20 mouse cellular contexts compared by ENCODE assay signal in the genomic region with DNA sequence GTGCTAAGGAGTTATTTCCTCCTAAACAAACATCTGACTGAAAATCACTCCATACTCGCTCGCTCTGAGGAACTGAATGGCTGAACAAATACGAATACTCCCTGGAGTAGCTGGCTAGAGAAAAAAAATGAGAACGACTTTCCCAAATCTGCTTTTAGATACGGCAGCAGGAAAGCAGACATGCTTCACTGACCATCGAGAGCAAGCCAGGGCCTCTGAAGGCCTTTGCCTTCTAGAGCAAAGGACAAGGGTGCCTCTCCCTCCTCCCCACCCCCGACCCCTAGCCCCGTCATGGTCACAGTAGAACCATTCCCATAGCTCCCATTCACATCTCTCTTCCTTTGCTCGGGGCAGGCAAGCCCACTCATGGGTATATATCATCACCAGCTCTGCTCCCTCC. TPM values are rescaled to one million over a fixed set of nuclear protein-coding genes. Genes with fewer than 3 reads are reported as not detected.
A peak's percentile ranks its signal among the peaks of the same experiment; 100 is the strongest.
DNase-seq lines count a peak whose midpoint lies in the region; ATAC-seq and TF ChIP-seq lines count a peak whose summit lies in the region.
"Had no signal": no experiment of that assay in that cellular context is flagged by ENCODE, and none has a peak within 500 bp of the region (broad histone marks: within the 10 kb centered on the region; RNA-seq: fewer than 3 reads in every experiment).

No protein-coding gene starts in this region.

- 84% methylated on average over 9 of the region's 9 CpGs for WGBS in heart, embryonic 13.5 days
- WGBS in kidney, adult 2 months, result 36% methylated on average over 9 of the region's 9 CpGs
- 52% methylated on average over 9 of the region's 9 CpGs for WGBS in kidney, embryonic 14.5 days
- 92% methylated on average over 9 of the region's 9 CpGs for WGBS in forebrain, embryonic 16.5 days

- no peak for DNase-seq in heart, postnatal 36 days
- DNase-seq in kidney, adult 2 months, result peak; percentile 69
- DNase-seq in kidney, postnatal 10 days, result no peak
- peak; percentile 45 for DNase-seq in kidney, postnatal 14 days
- DNase-seq in right cerebral cortex, postnatal 14 days, result no peak
- DNase-seq: adrenal gland, postnatal 10 days; cerebellum, adult 11-12 months; cerebellum, adult 9-10 months; cerebellum, postnatal 25 days; gastrocnemius, postnatal 10 days; heart, adult 2 months; heart, postnatal 4 days had no signal

- H3K27me3 ChIP-seq in heart, embryonic 13.5 days (replicated peaks), result no peaks in the 10 kb centered on the region
- H3K27me3 ChIP-seq in kidney, adult 2 months (replicated peaks; ENCODE audit: control insufficient read depth, insufficient read depth, low read length), result no peaks in the 10 kb centered on the region
- no peaks in the 10 kb centered on the region for H3K27me3 ChIP-seq in kidney, embryonic 14.5 days (ENCODE audit: control insufficient read depth, insufficient read depth, low read length)
- H3K27me3 ChIP-seq in forebrain, embryonic 16.5 days (replicated peaks; ENCODE audit: control insufficient read depth, insufficient read depth, low read length), result no peaks in the 10 kb centered on the region
- H3K27me3 ChIP-seq: embryonic facial prominence, embryonic 12.5 days; forebrain, embryonic 15.5 days; heart, embryonic 12.5 days had no signal

- no peak overlapping the region for H3K9ac ChIP-seq in heart, embryonic 13.5 days
- H3K9ac ChIP-seq in kidney, embryonic 14.5 days (ENCODE audit: low read depth, low read length), result no peak overlapping the region
- H3K9ac ChIP-seq in forebrain, embryonic 16.5 days (replicated peaks; ENCODE audit: low read depth, low read length), result no peak overlapping the region
- H3K9ac ChIP-seq: embryonic facial prominence, embryonic 12.5 days; forebrain, embryonic 15.5 days; heart, embryonic 12.5 days had no signal

- peaks cover 34% of the 10 kb centered on the region for H3K4me1 ChIP-seq in heart, embryonic 13.5 days
- peaks cover 4% of the 10 kb centered on the region; the same call in 1 of the 2 replicates for H3K4me1 ChIP-seq in kidney, adult 2 months (ENCODE audit: control insufficient read depth, insufficient read depth, low read length)
- 0 out of 2 replicates have a peak, but pooled peaks cover 6% of the 10 kb centered on the region for H3K4me1 ChIP-seq in kidney, embryonic 14.5 days (ENCODE audit: control insufficient read depth, insufficient read depth, low read length)
- H3K4me1 ChIP-seq in forebrain, embryonic 16.5 days (replicated peaks; ENCODE audit: control insufficient read depth, insufficient read depth, low read length), result no peaks in the 10 kb centered on the region
- H3K4me1 ChIP-seq: forebrain, embryonic 15.5 days had no signal

- TF ChIP-seq CTCF in kidney, adult 2 months (conservative IDR thresholded peaks at IDR 0.05; ENCODE audit: insufficient read depth, insufficient read length, low read depth, low read length), result no peak

- H3K36me3 ChIP-seq in heart, embryonic 13.5 days, result peaks cover 32% of the 10 kb centered on the region
- no peaks in the 10 kb centered on the region for H3K36me3 ChIP-seq in kidney, adult 2 months (ENCODE audit: control insufficient read depth, insufficient read depth, low read length)
- no peaks in the 10 kb centered on the region; the same call in 1 of the 2 replicates for H3K36me3 ChIP-seq in kidney, embryonic 14.5 days (ENCODE audit: control insufficient read depth, insufficient read depth, low read length)
- no peaks in the 10 kb centered on the region for H3K36me3 ChIP-seq in forebrain, embryonic 16.5 days (ENCODE audit: control insufficient read depth, insufficient read depth)
- H3K36me3 ChIP-seq: forebrain, embryonic 15.5 days had no signal

- intact Hi-C loops in heart, postnatal 36 days (cut with DNase I), result loop anchor here (5.0 kb wide), 2 partner anchors 137 to 633 kb away; no protein-coding TSS in a partner anchor

- 0 out of 2 replicates have a peak overlapping the region, but pooled peaks have one; percentile 2 for H3K27ac ChIP-seq in heart, embryonic 13.5 days (replicated peaks)
- no peak overlapping the region for H3K27ac ChIP-seq in kidney, adult 2 months (ENCODE audit: insufficient read depth, low read depth, low read length)
- 0 out of 2 replicates have a peak overlapping the region, but pooled peaks have one; percentile 0 for H3K27ac ChIP-seq in kidney, embryonic 14.5 days (ENCODE audit: low read depth, low read length)
- no peak overlapping the region for H3K27ac ChIP-seq in forebrain, embryonic 16.5 days (ENCODE audit: low read length)
- H3K27ac ChIP-seq: embryonic facial prominence, embryonic 12.5 days; forebrain, embryonic 15.5 days; heart, adult 2 months had no signal

- no peak overlapping the region for H3K4me3 ChIP-seq in heart, embryonic 13.5 days
- no peak overlapping the region for H3K4me3 ChIP-seq in kidney, adult 2 months (ENCODE audit: insufficient read depth, low read depth, low read length)
- H3K4me3 ChIP-seq in kidney, embryonic 14.5 days (ENCODE audit: low read length), result no peak overlapping the region
- H3K4me3 ChIP-seq in forebrain, embryonic 16.5 days (replicated peaks; ENCODE audit: low read length), result no peak overlapping the region
- H3K4me3 ChIP-seq: embryonic facial prominence, embryonic 12.5 days; forebrain, embryonic 15.5 days; heart, adult 2 months; heart, embryonic 12.5 days had no signal

- TF ChIP-seq POLR2A in kidney, adult 2 months (IDR thresholded peaks at IDR 0.05; ENCODE audit: low read depth, low read length), result no peak

- H3K9me3 ChIP-seq in heart, embryonic 13.5 days, result peaks cover 5% of the 10 kb centered on the region
- H3K9me3 ChIP-seq in kidney, embryonic 14.5 days (ENCODE audit: control insufficient read depth, low read length), result peaks cover 9% of the 10 kb centered on the region; the same call in 1 of the 2 replicates
- H3K9me3 ChIP-seq in forebrain, embryonic 16.5 days (ENCODE audit: control insufficient read depth, low read length), result 0 out of 2 replicates have a peak, but pooled peaks cover 3% of the 10 kb centered on the region
- H3K9me3 ChIP-seq: forebrain, embryonic 15.5 days had no signal

- no peak for ATAC-seq in heart, embryonic 13.5 days (ENCODE audit: extremely low read depth, insufficient number of reproducible peaks, low FRiP score, low TSS enrichment)
- ATAC-seq in kidney, embryonic 14.5 days (ENCODE audit: low FRiP score, low TSS enrichment), result 0 out of 2 replicates have a peak, but pooled peaks have one; percentile 5
- no peak for ATAC-seq in forebrain, embryonic 16.5 days
- ATAC-seq: forebrain, embryonic 15.5 days; hindbrain, embryonic 16.5 days had no signal

- H3K4me2 ChIP-seq in heart, embryonic 13.5 days, result no peak overlapping the region
- no peak overlapping the region for H3K4me2 ChIP-seq in kidney, embryonic 14.5 days (replicated peaks; ENCODE audit: low read depth, low read length)
- H3K4me2 ChIP-seq in forebrain, embryonic 16.5 days (ENCODE audit: low read length), result no peak overlapping the region
- H3K4me2 ChIP-seq: embryonic facial prominence, embryonic 12.5 days; forebrain, embryonic 15.5 days; heart, embryonic 12.5 days had no signal

RNA-seq across cellular contexts. Expression of a gene that starts 16.6 kb away (rescaled TPM):
- polyA plus RNA-seq in heart, embryonic 13.5 days (2015; fragmentation: Nextera tagmentation; extraction: Ambion mirVana), result 30.3 and 30.5 TPM in 2 replicates
- 10 to 100 TPM; 17.2 to 18.7 TPM for total RNA-seq in heart, postnatal 36 days (2021)
- 5.9 and 6.1 TPM in 2 replicates for polyA plus RNA-seq in kidney, adult 2 months (2012; rRNA removed)
- 12.6 and 27.7 TPM in 2 replicates for polyA plus RNA-seq in kidney, embryonic 14.5 days (2014; fragmentation: Nextera tagmentation; extraction: Ambion mirVana)
- polyA plus RNA-seq in forebrain, embryonic 16.5 days (2015; fragmentation: Nextera tagmentation; extraction: Ambion mirVana), result 20.7 and 24.9 TPM in 2 replicates
- total RNA-seq: MEL had no signal

Comparison
In these comparisons a context has a peak if more than half of its experiments do, and no peak if none do; other contexts are left out.
1. H3K27ac ChIP-seq: peak in heart, embryonic 13.5 days (single experiment) and kidney, embryonic 14.5 days (single experiment); none in kidney, adult 2 months (single experiment) and forebrain, embryonic 16.5 days (single experiment).
2. DNase-seq: peak in kidney, adult 2 months (single experiment) and kidney, postnatal 14 days (single experiment); none in heart, postnatal 36 days (0 of 2), kidney, postnatal 10 days (single experiment) and right cerebral cortex, postnatal 14 days (single experiment).